Mouse (Mus musculus) liver, adult 2 months (tissue): ENCODE measurements around the gene Scap.

Experiments
- CTCF ChIP-seq: fragments of 200-500 bp; IDR thresholded peaks from 2 replicates; pipeline ENCODE4 v1.5.1; 2011; ENCODE audit warnings: low read depth, low read length, control low read depth
- POLR2A ChIP-seq: fragments of 200-500 bp; IDR thresholded peaks from 2 replicates; pipeline ENCODE4 v1.6.1; 2011; ENCODE audit warnings: low read length, control low read depth; ENCODE audit not compliant: insufficient read depth; ENCODE audit errors: extremely low read depth

GRCm38 (mm10) chr9:110322972-110323371, 10.1 kb upstream of the Scap start:
- TF ChIP-seq CTCF (no peak), POLR2A (no peak)
